Mouse (Mus musculus) myocyte (in vitro differentiated cells): Measurements from ENCODE around the gene Isx.

Experiments used
- E2F4 ChIP-seq: IDR thresholded peaks from one replicate; pipeline ENCODE4 v1.6.1; 2011; ENCODE audit warnings: mild to moderate bottlenecking, control low read depth, moderate library complexity; ENCODE audit not compliant: insufficient read depth
- MYOD1 ChIP-seq, 3 experiments: IDR thresholded peaks; one replicate each; pipeline ENCODE4 v1.6.1; 2011; ENCODE audit warnings: control low read depth in 2 of 3, low read depth in 2 of 3, mild to moderate bottlenecking in 2 of 3, moderate library complexity in 1 of 3; ENCODE audit not compliant: insufficient read length in 2 of 3, control insufficient read depth in 1 of 3
- POLR2A ChIP-seq: IDR thresholded peaks from one replicate; pipeline ENCODE4 v1.6.1; 2011; ENCODE audit warnings: low read depth, mild to moderate bottlenecking, control low read depth, moderate library complexity; ENCODE audit not compliant: insufficient read length
- POLR2AphosphoS2 ChIP-seq: IDR thresholded peaks from one replicate; pipeline ENCODE4 v1.6.1; 2011; ENCODE audit warnings: low read depth, control low read depth; ENCODE audit not compliant: insufficient read length
- USF1 ChIP-seq: IDR thresholded peaks from one replicate; pipeline ENCODE4 v1.6.1; 2011; ENCODE audit warnings: low read depth, mild to moderate bottlenecking, control low read depth, moderate library complexity

GRCm38 (mm10) chr8:74870346-74870949 lies 2.5 kb upstream of the Isx start:
- TF ChIP-seq POLR2A (no peak), POLR2AphosphoS2 (no peak), E2F4 (no peak), USF1 (no peak), MYOD1 (IDR thresholded peaks at IDR 0.05; ENCODE audit: control insufficient read depth in 1 of 3, insufficient read length in 2 of 3, low read depth in 2 of 3) (peak in 1 of 3 experiments; percentile 54)
